Mouse (Mus musculus) erythroid progenitor cell, adult 5-6 weeks (primary cell): ENCODE data around the gene Gm6871. TPM values are rescaled to one million over a fixed set of nuclear protein-coding genes. Genes with fewer than 3 reads are reported as not detected.
"Not testable (repeated sequence)": the region's sequence is repeated elsewhere in the genome, so short reads cannot be mapped to it uniquely, and the experiment has no call there.

Experiments
- ATAC-seq: replicated peaks from 2 replicates; pipeline ENCODE4 v1.8.0; 2016; ENCODE audit warnings: moderate number of reproducible peaks, mild to moderate bottlenecking, moderate TSS enrichment, inconsistent platforms; ENCODE audit not compliant: poor library complexity, low FRiP score, severe bottlenecking
- total RNA-seq, 2 experiments: library from RNA; stranded (forward) in 1 of 2; stranded (reverse) in 1 of 2; fragments of 150-400 nt in 1 of 2; fragments of 186-747, 209-891 nt in 1 of 2; gene quantifications; 2 replicates each; pipeline versions ENCODE4 v1.2.3 to v1.2.4; 2015 to 2017; ENCODE audit warnings: low replicate concordance in 2 of 2

Gm6871 gene
- total RNA-seq (2015; ENCODE audit: low replicate concordance) (not detected in 2 replicates), total RNA-seq (2017; ENCODE audit: low replicate concordance) (not detected in 2 replicates)

DNA sequence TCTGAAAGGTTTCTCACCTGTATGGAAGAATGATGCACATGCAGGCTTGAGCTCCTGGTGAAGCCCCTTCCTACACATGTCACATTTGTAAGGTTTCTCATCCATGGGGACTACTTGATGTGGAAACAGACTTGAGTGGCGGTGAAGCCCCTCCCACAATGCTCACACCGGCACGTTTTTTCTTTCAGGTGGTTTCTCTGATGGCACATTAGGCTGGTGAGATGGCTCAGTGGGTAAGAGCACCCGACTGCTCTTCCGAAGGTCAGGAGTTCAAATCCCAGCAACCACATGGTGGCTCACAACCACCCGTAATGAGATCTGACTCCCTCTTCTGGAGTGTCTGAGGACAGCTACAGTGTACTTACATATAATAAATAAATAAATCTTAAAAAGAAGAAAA is at the start of gene Gm6871:
TSS of gene Gm6871 (minus strand) at position 101 of the 400 bp plus-strand sequence.
- ATAC-seq = not testable (repeated sequence)

DNA sequence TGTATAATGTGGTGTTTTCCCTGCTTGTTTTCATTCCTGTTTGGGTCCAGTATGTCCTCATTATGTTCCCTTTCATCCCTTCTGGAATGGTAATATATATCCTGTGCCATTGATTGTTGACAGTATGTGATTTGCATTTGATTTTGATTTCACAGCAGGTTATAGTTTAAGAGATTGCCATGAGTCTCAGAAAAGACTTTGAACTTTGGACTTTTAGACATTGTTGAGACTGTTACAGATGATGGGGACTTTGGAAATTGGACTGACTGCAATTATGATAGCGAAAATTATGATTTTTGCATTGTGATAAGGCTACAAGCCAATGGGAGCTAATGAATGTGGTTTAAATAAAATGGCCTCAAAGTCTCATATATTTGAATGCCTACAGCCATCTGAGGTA is 42.8 kb upstream of the Gm6871 start:
- ATAC-seq = not testable (repeated sequence)

DNA sequence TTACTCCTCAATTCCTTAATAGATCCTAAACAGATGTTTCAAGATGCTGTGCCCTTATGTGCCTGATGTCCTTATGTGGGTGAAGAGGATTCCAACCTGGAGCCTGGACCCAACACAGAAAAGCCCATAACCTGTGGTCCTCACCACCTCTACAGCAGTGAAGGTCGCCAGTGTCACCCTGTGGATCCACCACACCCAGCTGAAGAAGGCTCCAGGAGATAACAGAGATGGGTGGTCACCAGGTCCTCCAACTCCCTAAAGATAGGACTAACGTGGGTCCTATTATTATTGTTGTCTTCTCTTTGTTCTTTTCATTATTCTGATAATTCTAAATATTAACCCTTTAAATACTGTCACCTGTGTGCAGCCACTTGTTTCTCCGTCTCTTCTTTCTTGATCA is 38.2 kb upstream of the Gm6871 start:
- ATAC-seq = no peak

DNA sequence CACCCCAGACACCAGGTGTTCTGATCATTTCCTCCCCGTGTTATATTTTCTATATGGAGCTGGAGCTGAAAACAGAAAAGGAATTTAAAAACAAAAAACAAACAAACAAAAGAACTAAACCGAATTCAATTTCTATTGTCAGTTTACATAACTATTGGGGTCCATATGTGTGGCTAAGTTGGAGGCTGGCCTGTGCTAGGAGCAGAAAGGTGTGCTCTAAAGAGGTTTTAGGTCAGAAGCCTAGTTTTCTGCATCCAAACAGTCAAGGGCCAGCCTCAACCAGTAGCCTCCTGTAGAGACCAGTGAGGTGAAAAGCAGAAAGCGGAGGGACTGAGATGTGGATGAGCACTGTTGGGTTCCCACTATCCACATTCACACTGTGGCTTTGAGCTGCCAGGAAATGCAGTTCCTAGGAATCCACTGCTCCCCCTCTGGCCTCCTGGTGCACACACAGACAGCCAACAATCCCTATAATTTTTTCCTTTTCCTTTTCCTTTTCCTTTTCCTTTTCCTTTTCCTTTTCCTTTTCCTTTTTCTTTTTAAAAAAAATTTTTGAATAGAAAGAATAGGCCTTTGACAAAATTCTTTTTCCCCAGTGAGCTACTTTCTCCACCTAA is 26.6 kb upstream of the Gm6871 start:
- ATAC-seq = 0 out of 2 replicates have a peak, but pooled peaks have one; percentile 31

DNA sequence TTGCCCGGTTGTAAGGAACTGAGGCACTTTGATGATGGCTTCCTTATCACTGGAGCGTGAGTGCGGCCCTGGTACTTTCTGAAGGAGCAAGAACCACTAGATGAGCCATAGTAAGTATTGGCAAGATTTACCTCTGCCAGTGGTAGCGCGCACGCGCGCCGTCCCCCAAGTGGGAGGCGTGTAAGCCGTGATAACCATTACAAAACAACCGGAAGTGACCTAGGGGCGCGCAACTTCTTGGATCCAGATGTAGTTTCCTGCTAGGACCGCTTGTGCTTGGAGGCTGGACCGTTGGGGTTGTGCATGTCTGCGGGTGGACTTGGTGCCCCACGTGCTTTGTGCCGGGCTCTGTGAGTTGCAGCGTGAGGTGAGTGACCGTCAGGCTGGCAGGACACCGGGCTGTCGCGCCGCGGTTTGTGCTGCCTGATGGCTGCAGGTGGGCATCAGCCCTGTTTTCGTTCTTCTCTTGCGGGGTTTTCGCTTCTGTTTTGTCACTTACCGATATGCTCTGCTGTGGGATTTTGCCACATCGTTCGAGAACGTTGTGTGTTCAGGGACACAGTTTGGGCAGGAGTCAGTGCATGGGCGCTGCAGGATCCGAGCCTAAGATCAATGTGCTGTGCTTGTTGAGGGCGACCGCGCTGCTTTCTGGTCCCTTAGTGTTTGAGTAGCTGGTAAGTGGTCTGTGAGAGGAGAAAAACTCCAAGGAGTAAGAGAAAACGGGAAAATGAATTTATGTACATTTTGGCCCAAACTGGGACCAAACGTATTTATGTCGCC is 25.8 kb upstream of the Gm6871 start, which contains the start of gene 2610021A01Rik:
TSS of gene 2610021A01Rik (plus strand) at position 197 of the 780 bp plus-strand sequence.
- peak; percentile 90 for ATAC-seq

DNA sequence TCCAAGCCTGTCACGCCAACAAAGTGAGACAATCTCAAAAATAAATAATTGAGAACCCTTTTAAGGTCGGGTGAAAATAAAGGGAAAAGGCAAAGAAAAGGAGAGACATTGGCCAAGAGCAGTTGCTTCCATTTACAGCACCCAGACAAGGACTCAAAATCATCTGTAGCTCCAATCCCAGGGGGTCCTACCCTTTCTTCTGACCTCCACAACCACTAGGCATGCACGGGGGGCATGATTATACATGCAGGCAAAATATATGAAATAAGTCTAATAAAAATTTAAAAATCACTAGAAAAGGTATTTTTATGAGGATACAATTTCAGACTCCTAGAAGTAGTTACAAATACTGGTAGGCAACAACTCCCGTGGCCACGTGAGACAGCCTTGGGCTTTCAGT is 25.2 kb upstream of the Gm6871 start:
- no peak for ATAC-seq

DNA sequence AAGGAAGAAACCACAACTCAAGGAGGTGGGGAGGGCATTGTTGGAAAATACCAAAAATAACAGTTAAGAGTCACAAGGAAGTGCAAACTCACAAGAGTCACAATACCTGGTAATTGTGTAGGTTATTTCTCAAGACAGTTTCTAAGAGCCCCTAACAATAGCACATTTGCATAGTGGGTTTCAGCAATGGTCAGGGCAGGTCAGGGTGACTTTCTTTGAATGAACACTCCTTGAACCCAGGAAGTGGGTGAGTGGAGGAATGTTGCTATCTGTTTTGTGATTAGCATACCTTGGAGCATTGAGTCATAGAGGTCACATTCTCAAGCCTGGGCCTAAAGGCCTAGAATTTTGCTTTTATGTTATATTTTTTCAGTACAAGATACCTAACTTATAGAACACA is 14.4 kb upstream of the Gm6871 start:
- not testable (repeated sequence) for ATAC-seq

DNA sequence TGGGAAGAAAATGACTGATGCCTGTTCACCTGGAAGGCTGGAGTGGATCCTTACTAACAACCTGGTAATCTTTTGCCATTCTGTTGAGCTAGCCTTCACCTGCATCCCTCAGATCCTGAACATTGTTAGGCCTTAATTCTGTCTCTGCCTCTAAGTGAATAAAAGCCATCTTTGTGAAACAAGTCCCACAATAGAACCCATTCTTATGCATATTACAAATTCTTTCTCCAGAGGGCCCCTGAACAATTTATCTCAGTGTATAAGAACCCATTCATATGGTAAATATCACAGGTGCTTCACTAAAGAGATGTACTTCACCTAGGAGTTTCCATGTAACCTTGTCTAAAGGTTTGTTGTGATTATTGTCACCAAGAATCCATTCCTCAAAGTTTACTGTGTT is 8.6 kb upstream of the Gm6871 start:
- ATAC-seq = no peak

DNA sequence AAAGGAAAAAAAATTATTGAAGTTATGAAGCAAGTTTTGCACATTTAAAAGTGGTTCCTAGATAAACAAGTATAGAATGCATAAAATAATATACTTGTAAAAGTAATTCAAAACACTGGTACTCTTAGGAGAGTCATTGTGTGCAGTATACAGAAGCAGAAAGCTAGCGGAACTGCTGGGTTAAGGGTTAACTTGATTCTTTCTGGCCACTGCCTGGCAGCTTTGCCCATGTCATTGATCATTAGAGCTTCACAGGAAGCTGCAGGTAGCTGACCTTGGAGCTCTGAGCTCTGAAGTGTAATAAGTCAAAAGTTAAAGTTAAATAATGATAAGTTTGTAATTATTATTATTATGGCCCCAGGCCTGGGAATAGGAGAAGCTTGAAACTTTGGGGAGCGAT is 4.5 kb upstream of the Gm6871 start:
- no peak for ATAC-seq

DNA sequence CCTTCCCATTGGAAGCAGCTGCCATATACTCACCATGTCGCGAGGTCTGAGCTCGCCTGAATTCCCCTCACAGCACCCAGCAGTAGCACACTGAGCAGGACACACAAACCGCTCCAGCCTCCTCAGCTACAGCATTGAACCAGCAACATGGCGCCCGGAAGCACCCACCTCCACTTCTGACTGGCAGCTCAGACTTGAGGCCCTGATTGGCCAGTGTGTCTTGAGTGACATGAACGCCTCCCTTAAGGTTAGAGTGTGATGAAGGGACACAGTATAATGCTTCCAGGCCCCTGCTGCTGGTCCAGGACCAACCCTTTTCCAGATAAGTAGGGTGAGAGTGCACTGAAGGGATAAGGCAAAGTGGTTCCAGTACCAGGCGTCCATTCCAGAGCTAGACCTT is 12.8 kb downstream of the Gm6871 start:
- ATAC-seq = no peak

DNA sequence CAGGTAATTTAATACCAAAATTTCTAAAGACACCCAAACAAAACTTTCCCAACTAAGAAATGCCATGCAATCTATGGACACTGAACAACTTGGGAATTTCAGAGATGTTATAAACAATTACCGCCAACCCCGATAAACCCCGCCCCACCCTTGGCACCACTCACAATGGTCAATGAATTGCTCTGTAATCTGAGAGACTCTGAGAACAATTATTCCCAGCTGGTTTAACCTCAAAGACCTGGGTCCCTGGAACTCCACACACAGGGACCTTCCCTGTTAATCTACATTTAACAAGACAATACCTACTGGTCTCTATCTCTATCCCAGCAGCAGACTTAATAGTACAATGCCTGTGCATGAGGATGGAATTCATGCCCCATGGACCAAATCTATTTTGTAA is 60.8 kb downstream of the Gm6871 start:
- no peak for ATAC-seq

DNA sequence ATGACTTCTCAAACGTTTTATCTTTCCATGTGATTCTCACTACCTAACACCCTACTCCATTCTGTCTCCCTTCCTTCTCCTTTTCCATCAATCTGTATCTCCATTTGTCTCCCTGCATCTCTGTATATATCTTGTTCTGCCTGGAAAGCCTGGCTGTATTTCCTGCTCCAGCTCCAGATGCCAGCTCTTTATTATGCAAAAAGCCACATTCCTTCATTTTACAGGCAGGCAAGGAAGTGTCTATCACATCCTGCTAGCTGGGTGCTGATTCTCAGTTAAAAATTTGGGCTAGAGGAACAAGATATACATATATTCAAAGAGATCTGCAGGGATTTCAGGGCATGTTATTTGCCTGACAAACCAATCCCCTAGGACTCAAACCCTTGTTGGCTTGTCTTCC is 61.3 kb downstream of the Gm6871 start:
- no peak for ATAC-seq

DNA sequence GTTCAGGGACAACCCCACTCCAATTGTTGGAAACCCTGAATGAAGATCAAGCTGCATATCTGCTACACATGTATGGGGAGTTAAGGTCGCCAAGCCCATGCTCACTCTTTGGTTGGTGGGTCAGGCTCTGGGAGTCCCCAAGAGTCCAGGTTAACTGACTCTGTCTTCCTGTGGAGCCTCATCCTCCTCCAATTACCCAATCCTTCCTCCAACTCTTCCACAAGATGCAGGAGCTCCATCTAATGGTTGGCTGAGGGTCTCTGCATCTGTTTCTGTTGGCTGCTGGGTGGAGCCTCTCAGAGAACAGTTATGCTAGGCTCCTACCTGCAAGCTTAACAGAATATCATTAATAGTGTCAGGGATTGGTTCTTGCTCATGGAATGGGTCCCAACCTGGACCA is 71.1 kb downstream of the Gm6871 start:
- no peak for ATAC-seq

DNA sequence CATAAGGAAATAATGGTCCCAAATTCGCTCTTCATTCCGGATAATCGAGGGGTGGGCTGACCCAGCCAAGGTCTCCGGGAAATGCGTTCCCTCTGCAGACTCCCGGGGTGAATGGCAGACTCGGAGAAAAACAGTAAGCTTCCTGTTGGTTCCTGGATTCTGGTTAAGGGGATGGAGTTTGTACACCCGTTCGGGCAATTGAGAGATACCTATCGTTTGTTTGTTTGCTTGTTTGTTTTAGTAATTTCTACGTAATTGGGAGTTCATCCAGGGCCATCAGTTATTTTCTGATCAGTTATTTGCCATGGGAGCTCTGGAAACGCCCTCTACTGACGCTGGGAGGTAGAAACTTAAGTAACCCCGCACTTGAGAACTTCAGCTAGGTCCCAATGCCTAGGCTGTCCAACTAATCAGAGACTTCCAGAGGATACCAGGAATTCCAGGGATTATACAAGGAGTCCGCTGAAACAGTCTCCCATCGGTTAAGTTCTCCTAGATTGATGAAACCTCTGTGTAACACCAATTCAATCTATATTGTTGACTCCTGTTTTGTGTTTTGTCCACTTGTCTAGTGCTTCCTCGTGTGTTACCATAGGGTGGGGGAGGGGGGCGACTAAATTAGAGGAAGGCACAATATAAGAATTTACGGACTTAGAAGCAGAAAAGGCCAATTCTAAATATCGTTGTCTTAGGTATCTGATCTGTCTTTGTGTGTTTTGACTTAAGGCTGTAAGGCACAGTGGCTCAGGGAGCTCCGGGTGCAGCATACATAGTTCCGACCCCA is 73.1 kb downstream of the Gm6871 start:
- ATAC-seq = no peak

DNA sequence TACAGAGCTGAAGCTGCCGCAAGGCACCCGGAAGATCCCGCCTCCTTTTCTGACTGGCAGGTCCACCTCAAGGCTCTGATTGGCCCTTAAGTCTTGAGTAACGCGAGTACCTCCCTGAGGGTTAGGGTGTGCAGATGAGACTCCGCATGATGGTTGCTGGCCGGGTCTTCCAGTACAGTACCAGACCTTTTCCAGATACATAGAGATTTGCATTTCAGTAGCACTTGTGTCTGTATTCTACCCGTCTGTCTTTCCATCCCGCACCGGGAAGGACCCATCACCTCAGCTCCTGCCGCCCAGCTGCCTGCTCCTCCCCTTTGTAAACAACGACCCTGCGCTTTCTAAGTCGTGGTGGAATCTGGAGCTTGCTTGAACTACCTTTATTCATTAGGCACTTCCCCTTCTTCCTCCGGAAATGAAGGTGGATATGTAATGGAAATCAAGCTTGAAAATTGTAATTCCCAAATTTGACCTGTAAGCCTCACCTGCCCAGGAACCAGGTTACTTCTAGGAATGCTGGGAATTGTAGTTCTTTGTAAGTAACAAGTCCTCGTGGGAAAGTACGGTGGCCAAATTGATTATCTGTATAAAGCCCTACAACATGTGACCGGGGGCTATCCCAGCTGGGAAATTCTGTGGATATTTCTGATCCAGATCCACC is 73.9 kb downstream of the Gm6871 start, which contains the start of the genes Gm20449 and AW146154:
TSS of gene Gm20449 (minus strand) at position 29 of the 661 bp plus-strand sequence.
TSS of gene AW146154 (minus strand) at position 502 of the 661 bp plus-strand sequence.
- peak; percentile 99 for ATAC-seq

DNA sequence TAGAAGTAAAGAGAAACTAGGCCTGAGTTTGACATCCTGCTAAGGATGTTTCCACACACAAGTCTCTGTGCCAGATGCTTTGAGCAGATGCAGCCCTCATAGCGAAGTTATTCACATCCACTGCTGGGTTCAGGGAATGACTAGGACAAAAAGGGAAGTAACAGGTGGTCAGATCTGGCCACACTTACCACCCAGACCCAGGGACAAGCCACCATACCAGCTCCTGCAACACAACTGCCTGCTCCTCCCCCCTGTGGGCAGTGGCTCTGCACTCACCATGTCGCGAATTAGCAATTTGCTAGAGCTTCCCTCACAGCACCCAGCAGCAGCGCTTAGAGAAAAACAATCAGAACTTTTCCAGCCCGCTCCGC is 74.5 kb downstream of the Gm6871 start:
- ATAC-seq = not testable (repeated sequence)

DNA sequence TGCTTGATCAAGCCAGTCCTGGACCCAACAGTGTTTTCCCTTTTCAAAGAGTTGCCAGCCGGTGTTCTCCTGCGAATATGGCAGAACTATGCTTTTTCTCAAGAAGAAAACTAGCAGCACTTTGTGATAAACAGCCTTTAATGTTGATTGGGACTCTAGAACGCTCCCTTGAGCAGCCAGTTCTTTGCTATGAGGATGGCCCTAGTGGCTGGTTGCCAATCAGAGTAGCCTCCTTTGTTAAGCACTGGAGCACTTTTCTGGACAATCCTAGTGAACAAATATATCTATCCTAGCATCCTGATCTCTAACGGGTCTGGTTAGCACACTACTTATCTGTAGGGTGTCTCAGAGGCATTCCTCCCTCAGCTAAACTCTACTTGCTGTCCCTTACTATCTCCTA is 75.0 kb downstream of the Gm6871 start:
- ATAC-seq = not testable (repeated sequence)

DNA sequence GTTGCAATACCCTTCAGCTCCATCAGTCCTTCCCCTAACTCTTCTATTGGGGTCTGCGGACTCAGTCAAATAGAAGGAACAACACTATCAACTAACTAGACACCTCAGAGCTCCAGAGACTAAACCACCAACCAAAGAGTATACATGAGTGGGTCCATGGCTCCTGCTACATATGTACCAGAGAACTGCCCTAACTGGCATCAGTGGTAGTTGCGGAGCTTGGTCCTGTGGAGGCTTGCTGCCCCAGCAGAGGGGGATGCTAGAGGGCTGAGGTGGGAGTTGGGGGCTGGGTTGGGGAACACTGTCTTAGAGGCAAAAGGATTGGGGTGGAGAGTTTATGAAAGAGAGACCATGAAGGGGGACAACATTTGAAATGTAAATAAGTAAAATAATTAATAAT is 75.6 kb downstream of the Gm6871 start:
- ATAC-seq = no peak
